Comparison of ENCODE assay signal across 30 mouse cellular contexts in the genomic region with DNA sequence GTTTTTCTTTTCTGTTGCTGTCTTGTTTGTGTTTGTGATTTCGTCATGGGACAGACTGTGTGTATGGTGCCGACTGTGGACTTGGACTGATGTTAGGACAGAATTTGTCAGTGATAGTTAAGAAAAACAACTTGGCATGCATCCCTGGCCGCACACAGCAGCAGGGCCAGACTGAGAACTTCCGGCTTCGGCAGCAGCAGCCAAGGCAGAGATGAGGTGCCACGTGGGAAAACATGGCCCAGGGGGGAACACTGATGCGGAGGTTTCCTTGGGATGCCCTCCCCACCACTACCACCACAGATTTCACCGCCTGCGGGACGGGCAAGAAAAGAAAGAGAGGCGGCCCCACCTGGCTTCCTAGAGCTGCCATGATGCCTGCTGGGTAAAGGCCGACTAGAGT.
DNase-seq lines count a peak whose midpoint lies in the region; ATAC-seq and TF ChIP-seq lines count a peak whose summit lies in the region.
"Had no signal": no experiment of that assay in that cellular context is flagged by ENCODE, and none has a peak within 500 bp of the region (broad histone marks: within the 10 kb centered on the region; RNA-seq: fewer than 3 reads in every experiment).

No protein-coding gene starts in this region.

- TF ChIP-seq EP300 in lung, postnatal 0 days (IDR thresholded peaks at IDR 0.05) = no peak

- H3K9me3 ChIP-seq in lung, embryonic 15.5 days = no peaks in the 10 kb centered on the region
- no peaks in the 10 kb centered on the region for H3K9me3 ChIP-seq in lung, postnatal 0 days (ENCODE audit: low read length)
- H3K9me3 ChIP-seq: embryonic facial prominence, embryonic 10.5 days; embryonic facial prominence, embryonic 13.5 days; forebrain, embryonic 12.5 days; forebrain, embryonic 15.5 days; G1E; heart, embryonic 10.5 days; heart, embryonic 13.5 days had no signal

- H3K9ac ChIP-seq in lung, embryonic 15.5 days = no peak overlapping the region
- no peak overlapping the region for H3K9ac ChIP-seq in lung, postnatal 0 days (replicated peaks; ENCODE audit: low read depth)
- H3K9ac ChIP-seq: embryonic facial prominence, embryonic 13.5 days; forebrain, embryonic 12.5 days; forebrain, embryonic 15.5 days; heart, embryonic 13.5 days; hindbrain, embryonic 14.5 days had no signal

- no peak overlapping the region for H3K4me2 ChIP-seq in lung, embryonic 15.5 days
- no peak overlapping the region for H3K4me2 ChIP-seq in lung, postnatal 0 days (replicated peaks; ENCODE audit: low read depth, low read length)
- H3K4me2 ChIP-seq: embryonic facial prominence, embryonic 13.5 days; forebrain, embryonic 12.5 days; forebrain, embryonic 15.5 days; heart, embryonic 13.5 days; hindbrain, embryonic 14.5 days had no signal

- peak; percentile 74 for ATAC-seq in lung, embryonic 15.5 days (ENCODE audit: borderline replicate concordance, extremely low read depth, low FRiP score, low TSS enrichment)
- ATAC-seq in lung, postnatal 0 days = peak; percentile 37
- ATAC-seq: forebrain, embryonic 15.5 days; hindbrain, postnatal 0 days; Patski had no signal

- no peak for TF ChIP-seq CTCF in lung, postnatal 0 days (IDR thresholded peaks at IDR 0.05)

- no peak overlapping the region for H3K4me3 ChIP-seq in lung, embryonic 15.5 days
- H3K4me3 ChIP-seq in lung, postnatal 0 days (ENCODE audit: low read depth, low read length) = no peak overlapping the region
- H3K4me3 ChIP-seq: embryonic facial prominence, embryonic 10.5 days; embryonic facial prominence, embryonic 13.5 days; erythroblast, embryonic 14.5 days; forebrain, embryonic 12.5 days; forebrain, embryonic 15.5 days; heart, adult 2 months; heart, embryonic 10.5 days; heart, embryonic 13.5 days had no signal

- H3K36me3 ChIP-seq in lung, embryonic 15.5 days = no peaks in the 10 kb centered on the region
- H3K36me3 ChIP-seq in lung, postnatal 0 days (ENCODE audit: insufficient read depth, low read length) = no peaks in the 10 kb centered on the region
- H3K36me3 ChIP-seq: embryonic facial prominence, embryonic 10.5 days; embryonic facial prominence, embryonic 13.5 days; forebrain, embryonic 12.5 days; forebrain, embryonic 15.5 days; G1E; heart, embryonic 10.5 days; heart, embryonic 13.5 days had no signal

- H3K27ac ChIP-seq in lung, embryonic 15.5 days = no peak overlapping the region
- no peak overlapping the region for H3K27ac ChIP-seq in lung, postnatal 0 days (ENCODE audit: low read length)
- H3K27ac ChIP-seq: embryonic facial prominence, embryonic 10.5 days; embryonic facial prominence, embryonic 13.5 days; forebrain, embryonic 12.5 days; forebrain, embryonic 15.5 days; heart, adult 2 months; heart, embryonic 10.5 days; heart, embryonic 13.5 days; hindbrain, embryonic 14.5 days; hindbrain, postnatal 0 days had no signal

- no peak for DNase-seq in lung, postnatal 36 days
- peak; percentile 5 for DNase-seq in lung, postnatal 0 days (ENCODE audit: low spot score)
- DNase-seq in lung, postnatal 25 days (ENCODE audit: low spot score) = peak; percentile 0
- DNase-seq in frontal cortex, postnatal 10 days (ENCODE audit: low spot score in 2 of 2) = no peak
- DNase-seq in layer of hippocampus, adult 18-20 months (ENCODE audit: low spot score in 2 of 2) = no peak
- DNase-seq: adrenal gland, adult 2 months; adrenal gland, postnatal 14 days; B cell, adult 2 months; cerebellum, adult 11 months; cerebellum, adult 2 months; cerebellum, adult 9-11 months; cerebellum, postnatal 25 days; gastrocnemius, postnatal 10 days; gastrocnemius, postnatal 36 days; heart, adult 2 months; heart, postnatal 14 days; heart, postnatal 4 days had no signal

- 49% methylated on average over 7 of the region's 12 CpGs for WGBS in lung, embryonic 15.5 days
- 59% methylated on average over 12 of the region's 12 CpGs for WGBS in lung, postnatal 0 days

- no peaks in the 10 kb centered on the region for H3K27me3 ChIP-seq in lung, embryonic 15.5 days
- no peaks in the 10 kb centered on the region for H3K27me3 ChIP-seq in lung, postnatal 0 days (replicated peaks; ENCODE audit: insufficient read depth, low read length)
- H3K27me3 ChIP-seq: CH12.LX; embryonic facial prominence, embryonic 13.5 days; forebrain, embryonic 12.5 days; forebrain, embryonic 15.5 days; heart, embryonic 13.5 days; Patski had no signal

- H3K4me1 ChIP-seq in lung, embryonic 15.5 days = no peaks in the 10 kb centered on the region
- no peaks in the 10 kb centered on the region for H3K4me1 ChIP-seq in lung, postnatal 0 days (ENCODE audit: insufficient read depth, low read depth, low read length)
- H3K4me1 ChIP-seq: embryonic facial prominence, embryonic 10.5 days; embryonic facial prominence, embryonic 13.5 days; forebrain, embryonic 12.5 days; forebrain, embryonic 15.5 days; heart, embryonic 10.5 days; heart, embryonic 13.5 days had no signal

Comparison
In these comparisons a context has a peak if more than half of its experiments do, and no peak if none do; other contexts are left out.
1. DNase-seq: peak in lung, postnatal 0 days (single experiment) and lung, postnatal 25 days (single experiment); none in lung, postnatal 36 days (single experiment), frontal cortex, postnatal 10 days (0 of 2) and layer of hippocampus, adult 18-20 months (0 of 2).